Mouse (Mus musculus) brain, adult 10 weeks (tissue): ENCODE data around the gene 2210016F16Rik. TPM values are rescaled to one million over a fixed set of nuclear protein-coding genes. Genes with fewer than 3 reads are reported as not detected.

Experiments used
- polyA plus RNA-seq: library from polyadenylated mRNA; stranded (reverse); fragments of 350-450 nt; fragmentation: Illumina TruSeq; extraction: RNeasy Lipid Tissue Mini Kit (QIAGEN cat#74804); gene quantifications from one replicate; pipeline ENCODE4 v1.2.3, GENCODE M21; 2015; ENCODE audit warnings: low read depth, low replicate concordance

The 2210016F16Rik gene
- 6.0 TPM for polyA plus RNA-seq

GRCm38 (mm10) chr13:58384779-58385546 lies at the start of gene 2210016F16Rik:
2210016F16Rik (minus strand) TSS chr13:58385225.

GRCm38 (mm10) chr13:58403243-58403642 lies 18.2 kb upstream of the 2210016F16Rik start, which contains the start of gene Hnrnpk:
Hnrnpk (minus strand) TSS chr13:58403343.

GRCm38 (mm10) chr13:58402003-58402743 lies 17.1 kb upstream of the 2210016F16Rik start, which contains the start of gene Rmi1:
Rmi1 (plus strand) TSS chr13:58402248.

DNA sequence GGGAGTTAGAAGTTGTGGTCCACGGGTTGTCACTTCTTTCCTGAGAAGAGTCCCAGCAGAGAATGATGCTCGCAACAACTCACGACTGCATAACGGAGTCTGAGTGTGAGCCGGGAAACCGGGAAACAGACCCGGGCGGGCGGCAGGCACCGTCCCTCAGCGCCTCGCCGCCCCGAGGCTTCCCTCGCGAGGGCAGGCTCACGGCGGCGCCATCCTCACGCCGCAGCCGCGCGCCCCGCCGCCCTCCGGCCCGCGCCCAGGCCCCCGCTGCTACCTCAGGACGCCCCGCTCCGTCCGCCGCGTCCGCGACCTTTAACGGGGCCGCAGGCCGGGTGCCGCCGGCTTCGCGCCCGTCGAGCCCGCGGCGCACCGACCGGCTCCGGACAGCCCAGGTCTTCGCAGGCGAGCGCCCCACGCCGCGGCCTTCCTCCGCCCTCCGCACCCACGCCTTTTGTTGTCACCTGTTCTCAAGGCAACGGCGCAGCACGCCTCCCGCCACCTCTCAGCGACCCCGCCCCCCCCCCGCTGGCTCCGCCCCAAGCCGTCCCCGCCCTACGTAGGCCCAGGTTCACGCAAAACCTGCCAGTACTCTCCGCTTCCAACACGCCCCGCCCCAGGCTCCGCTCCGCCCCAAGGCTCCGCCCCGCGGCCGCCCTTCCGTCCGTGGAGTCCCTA lies 26.3 kb downstream of the 2210016F16Rik start, which contains the start of gene Kif27:
TSS of gene Kif27 (minus strand) at position 494 of the 675 bp plus-strand sequence.

Other genes with a start within 250 kb of the 2210016F16Rik start
- 34.8 TPM for gene Idnk, start 227.6 kb downstream of the 2210016F16Rik start, polyA plus RNA-seq
- 135 TPM for gene Ubqln1, start 169.6 kb downstream of the 2210016F16Rik start, polyA plus RNA-seq
- 30.4 TPM for gene Gkap1, start 109.5 kb downstream of the 2210016F16Rik start, polyA plus RNA-seq
- 2.1 TPM for gene Kif27, start 26.1 kb downstream of the 2210016F16Rik start, polyA plus RNA-seq
- gene Rmi1, start 17.0 kb upstream of the 2210016F16Rik start, polyA plus RNA-seq = 17.2 TPM
- gene Hnrnpk, start 18.1 kb upstream of the 2210016F16Rik start, polyA plus RNA-seq = 485 TPM
- not detected for gene Slc28a3, start 225.7 kb upstream of the 2210016F16Rik start, polyA plus RNA-seq